Mouse (Mus musculus): ENCODE measurements around the gene Gm20792.
"Not testable (repeated sequence)": the region's sequence is repeated elsewhere in the genome, so short reads cannot be mapped to it uniquely, and the experiment has no call there.

The Gm20792 gene

GRCm38 (mm10) chrY:48311555-48311954, at the start of gene Gm20792:
TSS of gene Gm20792 (plus strand) at chrY:48311855.
- not testable (repeated sequence) for DNase-seq (ENCODE audit: low spot score in 2 of 2)
